Mouse (Mus musculus): ENCODE measurements around the gene Ybx2.
A peak's percentile ranks its signal among the peaks of the same experiment; 100 is the strongest.

The Ybx2 gene

DNA sequence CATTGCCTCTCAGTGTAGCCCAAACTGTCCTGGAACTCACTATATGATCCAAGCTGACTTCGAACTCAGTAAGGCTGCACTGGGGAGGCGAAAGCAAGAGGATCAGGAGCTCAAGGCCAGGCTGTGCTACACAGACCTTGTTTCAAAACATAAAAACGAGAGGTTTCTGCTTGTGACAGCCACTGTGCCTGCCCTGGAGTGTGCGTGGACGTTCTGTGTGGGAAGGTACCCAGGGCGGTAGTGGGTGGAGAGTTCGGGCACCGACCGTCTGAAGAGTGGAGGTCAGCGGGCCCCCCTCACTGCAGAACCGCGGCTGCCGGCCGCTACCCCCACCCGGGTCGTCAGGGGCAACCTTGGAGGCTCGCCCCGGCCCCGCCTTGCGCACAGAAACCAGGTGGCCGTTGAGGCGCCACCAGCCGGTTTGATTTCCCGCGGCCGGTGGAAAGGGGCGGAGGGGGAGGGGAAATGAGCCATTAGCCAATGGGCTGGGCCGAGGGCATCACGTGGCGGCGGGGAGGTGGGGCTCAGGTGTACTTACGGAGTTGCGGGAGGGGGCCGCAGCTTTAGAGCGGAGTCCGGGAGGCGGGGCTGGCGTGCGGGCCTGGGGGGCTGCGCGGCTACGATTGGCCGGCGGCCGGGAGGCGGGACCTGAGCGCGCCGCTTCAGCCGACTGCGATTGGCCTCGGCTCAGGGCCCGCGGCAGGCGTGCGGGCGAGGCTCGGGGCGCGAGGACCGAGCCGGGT, at the start of gene Ybx2:
TSS of gene Ybx2 (plus strand) at position 660 of the 743 bp plus-strand sequence.
- DNase-seq = peak; percentile 99

DNA sequence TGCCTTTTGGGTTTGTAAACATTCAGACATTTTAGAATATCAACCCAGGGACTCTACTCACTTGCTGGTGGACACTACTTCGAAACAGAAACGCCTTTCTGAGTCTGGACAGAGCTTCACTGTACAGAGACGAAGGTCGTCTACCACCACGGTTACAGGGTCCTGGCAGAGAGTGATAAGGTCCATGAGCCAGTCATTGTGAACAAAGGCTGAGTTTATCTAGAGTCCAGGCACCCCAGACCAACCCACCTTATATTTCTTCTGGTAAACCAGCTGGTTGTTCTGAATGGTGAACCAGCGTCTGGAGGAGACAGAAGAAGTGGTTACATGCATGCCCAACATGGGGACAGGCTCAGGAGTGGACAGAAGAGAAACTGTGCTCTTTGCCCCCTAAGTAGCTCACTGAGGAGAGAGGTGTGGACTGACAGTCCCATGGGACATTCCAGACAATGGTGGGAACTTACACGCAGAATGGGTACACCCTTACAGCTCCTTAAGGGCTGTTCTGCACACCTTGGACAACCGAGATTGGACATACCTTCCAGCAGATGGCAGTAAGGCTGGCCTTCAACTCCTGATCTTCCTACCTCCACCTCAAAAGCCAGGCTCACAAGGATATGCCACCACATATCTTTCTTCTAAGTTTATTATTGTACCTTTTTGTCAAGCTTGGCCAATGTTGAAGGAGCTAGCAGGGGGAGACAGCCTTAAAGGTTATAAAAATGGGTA, 48.5 kb upstream of the Ybx2 start:
- DNase-seq = no peak

DNA sequence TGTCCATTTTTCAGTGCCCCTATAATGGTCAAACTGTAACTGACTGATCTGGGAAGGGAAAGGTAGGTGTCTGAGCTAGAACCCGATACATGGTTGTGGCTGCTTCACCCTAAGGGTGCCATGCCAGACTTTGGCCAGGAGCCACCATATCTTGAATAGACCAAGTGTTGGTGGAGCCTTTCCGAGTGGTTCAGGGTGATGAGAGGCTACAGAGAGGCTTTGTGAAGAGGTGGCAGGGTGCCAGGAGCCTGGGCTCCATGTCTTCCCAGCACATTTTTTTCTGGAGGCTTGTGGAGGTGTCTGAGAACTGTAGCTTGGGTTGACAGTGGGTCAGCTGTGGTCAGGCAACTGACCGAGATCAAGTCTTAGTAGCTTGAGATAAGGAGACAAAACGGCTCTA, 44.1 kb upstream of the Ybx2 start:
- DNase-seq = peak; percentile 52 to 64

DNA sequence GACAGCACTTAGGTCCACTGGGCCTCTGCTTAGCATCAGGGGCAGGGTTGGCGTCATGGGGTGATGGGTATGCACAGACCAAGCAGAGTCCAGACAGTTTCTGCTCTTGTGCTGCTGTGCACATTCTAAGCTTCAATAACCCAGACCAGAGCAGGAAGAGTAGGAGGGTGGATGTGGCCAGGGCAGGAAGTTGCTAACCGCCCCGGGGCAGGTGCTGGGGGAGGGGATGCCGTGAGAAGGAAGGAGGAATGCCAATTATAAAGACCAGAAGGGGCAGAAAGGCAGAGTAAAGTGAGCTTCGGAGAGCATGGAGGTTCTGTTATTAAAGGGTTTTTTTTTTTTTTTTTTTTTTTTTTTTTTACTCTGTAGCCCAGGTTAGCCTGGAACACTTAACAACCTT, 40.9 kb upstream of the Ybx2 start:
- DNase-seq = no peak

DNA sequence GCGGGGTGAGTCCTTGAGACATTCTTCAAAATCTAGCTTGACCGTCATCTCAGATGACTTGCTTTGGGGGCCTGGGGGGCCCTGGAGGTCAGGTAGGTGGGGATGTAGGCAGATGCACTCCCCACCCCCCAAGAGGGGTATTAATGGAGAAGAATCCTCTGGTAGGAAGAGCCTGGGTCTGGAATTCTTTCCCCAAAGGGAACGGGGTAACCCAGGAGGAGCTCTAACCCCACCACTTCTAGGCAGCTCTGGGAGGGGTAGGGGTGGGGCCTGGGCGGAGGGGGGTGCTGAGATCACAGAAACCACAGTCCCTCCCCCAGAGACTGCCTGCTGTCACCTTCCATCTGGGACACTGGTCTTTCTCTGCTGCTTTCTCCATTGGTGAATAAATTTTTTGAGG, 40.3 kb upstream of the Ybx2 start, which contains the start of gene Acap1:
TSS of gene Acap1 (minus strand) at position 249 of the 400 bp plus-strand sequence.
- DNase-seq = no peak

DNA sequence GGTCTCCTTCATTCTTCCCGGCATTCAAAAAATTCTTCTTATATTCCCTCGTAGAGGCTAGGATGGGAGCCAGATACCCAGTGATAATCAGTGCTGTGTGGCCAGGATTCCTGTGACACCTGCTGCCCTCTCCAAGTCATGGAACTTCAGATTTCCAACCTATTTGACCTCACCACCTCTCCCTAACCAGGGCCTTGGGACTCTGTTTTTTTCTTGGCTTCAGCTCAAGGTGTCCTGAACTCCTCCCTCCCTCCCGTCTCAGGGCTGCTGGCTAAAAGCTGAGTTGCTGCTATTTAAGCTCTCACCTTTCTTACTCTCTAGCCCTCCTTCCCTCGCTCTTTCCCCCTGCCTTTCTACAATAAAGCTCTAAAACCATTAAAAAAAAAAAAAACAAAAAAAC, 35.7 kb upstream of the Ybx2 start:
- peak; percentile 29 to 40 for DNase-seq

DNA sequence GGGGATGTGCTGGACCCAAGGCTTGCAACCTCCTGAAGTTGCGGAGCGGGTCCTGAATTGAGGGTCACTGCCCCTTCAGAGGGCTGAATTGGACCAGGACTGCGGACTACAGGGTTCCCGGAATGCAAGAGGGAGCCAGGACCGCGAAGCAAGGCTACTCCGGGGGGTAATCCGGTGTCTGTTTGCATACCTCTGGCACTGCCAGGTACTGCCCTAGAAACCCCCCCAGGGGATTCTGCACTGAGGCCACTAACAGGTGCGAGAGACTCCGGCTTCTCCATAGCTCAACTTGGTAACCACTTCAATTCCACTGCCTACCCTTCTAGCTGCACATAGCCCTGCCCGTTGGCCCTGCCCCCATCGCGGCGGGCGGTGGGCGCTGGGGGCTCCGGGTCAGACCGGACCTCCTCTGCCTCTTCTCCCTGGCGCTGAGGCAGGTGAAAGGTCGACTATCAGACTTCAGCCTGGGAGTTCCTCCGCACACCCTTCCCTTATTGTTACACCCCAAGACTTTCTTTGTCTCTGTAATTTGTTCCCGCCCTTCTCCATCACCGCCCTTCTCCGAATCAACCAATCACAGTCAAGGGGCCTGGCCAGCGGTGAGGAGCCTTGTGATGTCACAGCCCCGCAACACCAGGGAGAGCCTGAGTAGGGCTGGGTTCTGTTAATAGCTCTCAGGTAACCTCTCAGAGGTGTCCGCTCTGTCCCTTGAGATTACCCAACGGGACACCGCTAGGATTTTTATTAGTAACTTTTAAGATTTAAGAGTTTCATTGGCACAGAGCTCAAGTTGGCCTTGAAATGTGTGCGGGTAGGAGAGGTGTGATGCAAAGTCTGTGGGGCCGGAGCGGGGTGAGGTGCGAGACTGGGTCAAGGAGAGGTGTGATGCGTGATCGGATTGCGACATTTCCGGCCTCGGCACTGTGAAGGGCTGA, 34.9 kb upstream of the Ybx2 start, which contains the start of the genes 2810408A11Rik and Neurl4:
TSS of gene 2810408A11Rik (minus strand) at position 517 of the 935 bp plus-strand sequence.
TSS of gene Neurl4 (plus strand) at position 602 of the 935 bp plus-strand sequence.
- DNase-seq = peak; percentile 92 to 94

DNA sequence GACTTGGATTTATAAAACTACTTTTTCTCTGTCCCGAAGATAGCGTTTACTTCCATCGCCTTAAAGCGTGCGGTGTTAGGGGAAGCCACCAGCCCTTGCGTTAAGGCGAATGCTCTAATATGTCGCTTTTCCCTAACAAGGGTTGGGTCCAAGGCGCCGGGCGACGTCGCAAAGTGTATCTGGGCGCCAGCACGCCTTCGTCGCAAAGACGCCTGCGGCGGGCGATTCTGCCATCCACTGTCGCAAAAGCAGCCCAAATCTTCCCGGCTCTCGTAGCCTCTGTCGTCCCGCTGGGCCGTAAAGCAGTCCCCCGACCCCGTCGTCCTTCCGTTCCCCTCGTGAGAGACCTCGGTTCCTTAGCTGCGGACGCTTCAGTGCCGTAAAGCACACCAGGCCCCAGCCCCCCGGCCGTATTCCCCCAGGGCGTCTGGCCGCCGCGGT, 34.2 kb upstream of the Ybx2 start:
- peak; percentile 94 to 97 for DNase-seq

DNA sequence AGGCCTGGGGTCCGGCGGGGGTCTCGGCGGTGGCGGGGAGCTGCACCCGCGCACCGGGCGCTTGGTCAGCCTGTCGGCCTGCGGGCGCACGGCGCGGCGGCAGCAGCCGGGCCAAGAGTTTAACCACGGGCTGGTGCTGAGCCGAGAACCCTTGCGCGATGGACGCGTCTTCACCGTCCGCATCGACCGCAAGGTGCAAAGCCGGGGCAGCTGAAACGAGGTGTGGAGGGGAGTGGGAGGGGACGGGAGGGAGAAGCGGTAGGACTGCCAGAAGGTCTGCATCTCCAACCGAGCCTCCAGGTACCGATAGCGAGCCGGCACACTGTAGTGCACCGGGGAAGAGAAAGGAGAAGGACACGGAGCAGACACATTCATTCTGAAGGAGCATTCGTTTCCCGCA, 33.6 kb upstream of the Ybx2 start:
- DNase-seq = peak in 1 of 2 experiments; percentile 74

DNA sequence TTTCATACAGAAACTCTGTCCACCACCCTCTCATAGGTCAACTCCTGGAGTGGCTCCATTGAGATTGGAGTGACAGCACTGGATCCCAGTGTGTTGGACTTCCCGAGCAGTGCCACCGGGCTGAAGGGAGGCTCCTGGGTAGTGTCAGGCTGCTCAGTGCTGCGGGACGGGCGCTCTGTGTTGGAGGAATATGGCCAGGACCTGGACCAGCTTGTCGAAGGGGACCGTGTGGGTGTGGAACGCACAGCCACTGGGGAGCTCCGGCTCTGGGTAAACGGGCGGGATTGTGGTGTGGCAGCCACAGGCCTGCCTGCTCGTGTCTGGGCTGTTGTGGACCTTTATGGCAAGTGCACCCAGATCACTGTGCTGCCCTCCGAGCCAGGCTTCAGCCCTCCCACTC, 32.6 kb upstream of the Ybx2 start:
- DNase-seq = no peak

DNA sequence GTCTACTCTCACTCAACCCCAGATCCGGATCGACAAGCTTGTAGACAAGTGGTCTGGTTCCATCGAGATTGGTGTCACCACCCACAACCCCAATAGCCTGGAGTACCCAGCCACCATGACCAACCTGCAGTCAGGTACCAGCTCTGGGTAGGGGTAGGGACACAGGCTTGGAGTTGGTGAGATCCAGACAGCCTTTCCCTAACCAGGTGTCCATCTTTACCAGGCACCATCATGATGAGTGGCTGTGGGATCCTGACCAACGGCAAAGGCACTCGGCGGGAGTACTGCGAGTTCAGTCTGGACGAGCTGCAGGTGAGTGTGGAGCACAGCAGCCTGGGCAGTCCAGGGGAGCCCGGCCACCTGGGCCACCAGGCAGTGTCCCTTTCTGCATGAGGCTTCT, 31.3 kb upstream of the Ybx2 start:
- DNase-seq = no peak

DNA sequence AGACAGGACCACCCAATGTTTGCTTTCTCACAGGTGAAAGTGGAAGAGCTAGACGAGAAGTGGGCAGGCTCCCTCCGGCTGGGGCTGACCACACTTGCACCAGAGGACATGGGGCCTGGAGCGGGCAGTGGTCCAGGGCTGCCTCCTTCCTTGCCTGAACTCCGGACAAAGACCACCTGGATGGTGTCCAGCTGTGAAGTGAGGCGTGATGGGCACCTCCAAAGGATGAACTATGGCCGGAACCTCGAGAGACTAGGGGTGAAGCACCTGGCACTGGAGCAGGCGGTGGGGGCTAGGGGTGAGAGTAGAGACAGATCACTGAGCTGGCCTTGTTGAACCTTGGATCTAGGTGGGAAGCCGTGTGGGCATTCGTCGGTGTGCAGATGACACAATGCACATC, 27.0 kb upstream of the Ybx2 start:
- no peak for DNase-seq

DNA sequence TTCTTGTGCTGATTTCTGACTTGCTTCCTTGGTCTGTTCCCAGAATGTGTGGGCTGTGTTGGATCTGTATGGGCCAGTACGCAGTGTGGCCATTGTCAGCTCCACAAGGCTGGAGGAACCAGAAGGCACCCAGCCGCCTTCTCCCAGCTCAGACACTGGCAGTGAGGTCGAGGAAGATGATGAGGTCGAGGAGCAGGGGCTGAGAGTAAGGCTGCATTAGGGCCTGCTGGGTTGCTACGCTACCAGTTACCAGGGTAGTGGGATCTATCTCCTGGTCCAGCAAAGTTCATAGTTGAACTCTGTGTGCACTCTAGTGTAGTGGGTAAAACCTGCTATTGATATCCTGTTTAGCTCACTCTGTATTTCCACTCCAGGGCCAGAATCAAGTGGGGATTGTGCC, 26.4 kb upstream of the Ybx2 start:
- no peak for DNase-seq

DNA sequence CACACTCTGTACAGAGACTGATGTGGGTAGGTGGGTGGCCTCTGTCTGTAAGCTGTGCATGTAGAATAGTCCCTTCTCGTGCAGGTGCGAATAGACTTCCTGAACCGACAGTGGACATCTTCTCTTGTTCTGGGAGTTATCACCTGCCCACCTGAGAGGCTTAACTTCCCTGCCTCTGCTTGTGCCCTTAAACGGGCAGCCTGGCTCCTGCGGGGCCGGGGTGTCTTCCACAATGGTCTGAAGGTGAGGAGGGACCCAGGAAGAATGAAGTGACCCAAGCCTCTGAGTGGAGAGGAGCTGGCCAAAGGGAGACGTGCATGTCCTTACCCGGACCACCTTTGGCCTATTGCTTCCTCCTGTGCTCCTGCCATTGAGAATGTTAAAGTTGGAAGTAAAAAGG, 25.4 kb upstream of the Ybx2 start:
- no peak for DNase-seq

DNA sequence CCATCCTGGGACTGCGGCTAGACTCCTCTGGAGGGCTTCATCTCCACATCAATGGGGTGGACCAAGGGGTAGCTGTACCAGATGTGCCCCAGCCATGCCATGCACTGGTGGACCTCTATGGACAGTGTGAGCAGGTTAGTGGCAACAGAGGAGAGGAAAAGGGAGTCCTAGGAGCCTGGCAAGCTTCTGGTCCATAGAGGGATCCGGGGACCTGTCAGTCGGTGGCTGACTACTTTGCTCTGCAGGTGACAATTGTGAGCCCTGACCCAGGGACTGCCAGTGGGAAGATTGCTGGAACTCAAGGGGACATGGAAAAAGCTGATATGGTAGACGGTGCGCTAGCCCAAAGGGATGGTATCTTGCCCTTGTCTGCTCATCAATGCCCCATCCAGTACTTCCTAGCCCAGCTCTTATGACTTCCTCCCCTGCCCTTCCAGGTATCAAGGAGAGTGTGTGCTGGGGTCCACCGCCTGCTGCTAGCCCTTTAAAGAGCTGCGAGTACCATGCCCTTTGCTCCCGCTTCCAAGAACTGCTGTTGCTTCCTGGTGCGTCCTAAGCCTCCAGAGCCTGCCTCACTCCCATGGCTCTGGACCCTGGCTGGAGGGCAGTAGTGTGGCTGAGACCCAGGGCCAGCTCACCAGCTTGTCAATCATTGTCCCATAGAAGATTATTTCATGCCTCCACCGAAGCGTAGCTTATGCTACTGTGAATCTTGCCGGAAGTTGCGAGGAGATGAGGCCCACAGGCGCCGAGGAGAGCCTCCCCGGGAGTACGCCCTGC, 24.6 kb upstream of the Ybx2 start:
- DNase-seq = no peak

DNA sequence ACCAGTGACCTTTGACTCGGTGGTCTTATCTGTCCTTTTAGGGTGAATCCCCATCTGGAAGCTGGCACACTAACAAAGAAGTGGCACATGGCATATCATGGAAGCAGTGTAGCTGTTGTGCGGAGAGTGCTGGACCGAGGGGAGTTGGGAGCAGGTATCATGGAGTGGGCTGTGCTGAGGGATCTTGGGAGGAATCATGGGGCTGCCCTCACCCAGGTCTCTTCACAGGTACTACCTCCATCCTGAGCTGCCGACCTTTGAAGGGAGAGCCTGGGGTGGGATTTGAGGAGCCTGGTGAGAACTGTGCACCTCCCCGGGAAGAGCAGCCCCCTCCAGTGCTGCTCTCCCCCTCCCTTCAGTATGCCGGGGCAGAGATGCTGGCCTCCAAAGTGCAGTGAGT, 23.9 kb upstream of the Ybx2 start:
- no peak for DNase-seq

DNA sequence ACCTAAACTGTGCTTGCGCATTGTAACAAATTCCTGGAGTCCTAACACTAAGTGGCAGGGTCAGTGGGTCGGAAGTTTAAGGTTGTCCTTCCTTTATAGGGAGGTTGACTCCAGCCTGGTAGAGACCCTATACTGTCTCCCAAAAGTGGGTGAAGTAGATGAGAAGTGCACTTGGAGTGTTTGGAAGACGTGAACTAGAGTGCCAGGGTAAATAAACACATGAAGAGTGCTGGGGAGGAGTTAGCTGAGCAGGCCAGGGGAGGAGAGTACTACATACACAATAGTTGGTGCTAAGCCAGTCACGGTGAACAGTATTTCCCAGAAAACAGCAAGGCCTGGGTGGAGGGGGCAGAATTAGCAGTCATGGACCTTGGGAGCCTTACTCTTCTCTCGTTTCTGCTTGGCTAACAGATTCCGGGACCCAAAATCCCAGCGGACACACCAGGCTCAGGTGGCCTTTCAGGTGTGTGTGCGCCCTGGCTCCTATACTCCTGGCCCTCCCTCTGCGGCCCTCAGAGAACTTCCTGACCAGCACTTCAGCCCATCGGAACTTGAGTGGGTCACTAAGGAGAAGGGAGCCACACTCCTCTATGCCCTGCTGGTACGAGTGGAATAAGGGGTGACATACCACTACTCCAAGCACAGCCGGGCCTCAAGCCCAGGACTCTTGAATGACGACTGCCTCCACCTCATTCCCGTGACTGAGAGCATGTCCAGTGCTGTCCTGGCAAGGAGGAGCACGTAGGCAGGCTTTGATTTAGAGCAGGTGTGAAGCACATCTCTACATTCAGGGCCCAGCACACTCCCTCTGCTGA, 22.7 kb upstream of the Ybx2 start:
- DNase-seq = no peak

DNA sequence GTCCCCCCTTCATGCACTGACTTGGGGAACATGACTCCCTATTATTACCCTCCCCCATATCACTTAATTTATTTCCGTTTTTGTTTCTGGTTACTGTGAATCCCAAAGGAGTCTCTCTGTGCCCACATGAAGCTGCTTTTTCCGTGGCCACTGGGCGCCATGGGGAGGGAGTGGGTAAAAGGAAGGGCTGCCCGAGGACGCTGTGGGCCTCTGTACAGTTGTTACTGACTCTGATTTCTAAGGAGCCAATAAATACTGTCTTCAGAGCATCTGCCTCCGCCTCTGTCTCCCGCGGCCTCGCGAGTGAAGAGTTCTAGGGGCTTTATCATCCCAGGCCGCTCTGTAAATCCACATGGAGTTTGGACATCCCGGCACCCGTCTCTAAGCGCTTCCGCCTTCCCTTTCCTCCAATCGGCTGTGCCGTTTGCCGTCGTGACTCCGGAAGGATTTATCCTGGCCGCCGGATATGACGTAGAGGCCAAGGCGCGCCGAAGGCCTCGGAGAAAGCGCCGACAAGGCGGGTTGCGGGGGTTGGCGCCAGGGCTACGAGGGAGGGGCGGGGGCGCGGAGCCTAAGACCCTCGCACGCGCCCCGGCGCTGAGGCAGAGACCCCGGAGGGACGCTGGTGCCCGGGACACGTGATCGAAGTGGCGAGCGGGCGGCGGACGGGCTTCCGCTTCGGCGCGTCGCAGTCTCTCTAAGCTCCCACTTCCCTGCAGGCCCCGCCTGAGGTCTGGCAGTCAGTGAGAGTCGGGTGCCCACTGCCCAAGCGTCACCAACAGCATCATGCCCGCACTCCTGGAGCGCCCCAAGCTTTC, 21.8 kb upstream of the Ybx2 start, which contains the start of gene Gps2:
TSS of gene Gps2 (plus strand) at position 335 of the 818 bp plus-strand sequence.
- DNase-seq = peak; percentile 96

DNA sequence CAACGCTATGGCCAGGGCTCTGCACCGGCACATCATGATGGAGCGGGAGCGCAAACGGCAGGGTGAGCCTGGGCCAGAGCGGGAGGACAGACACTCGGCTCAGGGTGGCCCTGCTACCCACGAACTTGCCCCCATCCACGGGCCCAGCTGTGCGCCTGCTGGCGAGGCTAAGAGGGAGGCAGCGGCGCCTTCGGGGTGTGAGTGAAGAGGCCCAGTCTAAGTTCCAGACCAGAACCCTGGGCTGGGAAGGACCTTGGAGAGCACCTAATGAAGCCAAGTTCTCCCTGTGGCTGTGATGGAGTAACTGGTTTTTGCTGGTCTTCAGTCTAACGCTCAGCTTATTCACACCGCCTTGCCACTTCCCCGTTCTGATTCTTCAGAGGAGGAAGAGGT, 21.2 kb upstream of the Ybx2 start:
- DNase-seq = no peak

DNA sequence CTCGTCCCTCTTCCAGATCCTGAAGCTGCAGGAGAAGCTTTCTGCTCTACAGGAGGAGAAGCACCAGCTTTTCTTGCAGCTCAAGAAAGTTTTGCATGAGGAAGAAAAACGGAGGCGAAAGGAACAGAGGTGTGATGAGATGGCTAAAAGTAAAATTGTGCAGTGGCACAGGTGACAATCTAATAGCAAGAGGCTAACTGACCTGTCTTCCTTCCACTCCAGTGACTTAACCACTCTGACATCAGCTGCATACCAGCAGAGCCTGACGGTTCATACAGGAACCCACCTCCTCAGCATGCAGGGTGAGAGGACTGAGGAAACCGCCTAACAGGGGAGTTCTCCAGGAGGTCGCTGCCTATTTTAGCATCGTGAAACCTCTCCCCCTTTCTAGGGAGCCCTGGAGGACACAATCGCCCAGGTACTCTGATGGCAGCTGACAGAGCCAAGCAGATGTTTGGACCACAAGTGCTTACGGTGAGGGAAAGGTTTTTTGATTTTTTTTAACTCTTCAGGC, 20.6 kb upstream of the Ybx2 start:
- DNase-seq = peak in 1 of 2 experiments; percentile 2

All from cerebellum, postnatal 10 days (tissue).